Mouse (Mus musculus) cerebellum, adult 9-11 months (tissue): Measurements from ENCODE around the gene Kbtbd4.
A peak's percentile ranks its signal among the peaks of the same experiment; 100 is the strongest.

Experiments
- DNase-seq: peaks from one replicate; pipeline ENCODE4 v3.0.0; 2022

The Kbtbd4 gene

GRCm38 (mm10) chr2:90906721-90907120 is 2.2 kb downstream of the Kbtbd4 start:
- no peak for DNase-seq

- DNase-seq, result no peak
Observed at GRCm38 (mm10) chr2:90910861-90911260, 6.3 kb downstream of the Kbtbd4 start.

GRCm38 (mm10) chr2:90911668-90912067 is 7.1 kb downstream of the Kbtbd4 start:
- DNase-seq, result no peak

GRCm38 (mm10) chr2:90913671-90914070 is 9.1 kb downstream of the Kbtbd4 start:
- DNase-seq, result peak; percentile 38

DNA sequence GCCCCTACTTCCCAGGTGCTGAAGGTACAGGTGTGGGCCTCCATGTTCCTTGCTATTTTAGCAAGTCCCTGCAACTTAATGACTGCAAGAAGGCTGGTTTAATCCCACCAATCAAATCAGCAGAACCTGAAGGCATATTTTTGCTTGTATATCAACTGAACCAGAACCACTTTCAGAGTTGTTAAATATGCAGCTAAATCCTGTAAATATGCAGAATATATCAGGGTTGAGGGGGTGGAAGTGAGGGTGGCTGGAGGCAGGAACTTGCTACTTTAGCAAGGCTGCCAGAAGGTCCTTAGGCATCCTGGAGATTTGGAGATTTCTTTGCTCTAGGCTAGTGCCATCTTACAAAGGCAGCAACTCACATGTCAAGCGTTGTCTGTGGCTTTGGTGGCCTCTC is 11.0 kb downstream of the Kbtbd4 start:
- no peak for DNase-seq

DNA sequence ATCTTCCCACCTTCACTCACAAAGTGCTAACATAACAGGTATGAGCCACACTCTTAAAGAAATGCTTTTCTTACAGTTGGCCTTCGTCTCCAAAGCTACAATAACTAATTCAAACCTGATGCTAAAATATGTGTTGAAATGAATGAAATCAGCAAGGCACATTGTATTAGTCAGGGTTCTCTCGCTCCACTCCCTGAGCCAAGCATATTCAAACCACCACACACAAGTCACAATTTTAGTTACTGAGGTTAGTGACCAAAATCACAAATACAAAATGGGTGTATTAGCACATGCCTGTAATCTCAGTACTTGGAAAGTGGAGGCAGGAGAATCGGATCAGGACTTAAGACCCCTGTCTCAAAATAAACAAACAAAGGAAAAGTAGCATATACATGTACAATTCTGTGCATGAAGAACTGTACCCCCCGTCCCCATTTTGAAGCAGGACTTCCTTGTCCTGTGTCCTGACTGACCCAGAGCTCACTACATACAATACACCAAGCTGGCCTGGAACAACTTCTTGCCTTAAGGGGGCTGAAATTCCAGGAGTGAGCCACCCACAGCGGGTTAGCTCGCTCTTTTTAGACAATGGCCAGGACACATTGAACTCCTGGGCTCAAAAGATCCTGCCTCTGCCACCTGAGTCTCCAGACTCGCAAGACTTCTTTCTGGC is 12.2 kb downstream of the Kbtbd4 start:
- no peak for DNase-seq

- peak; percentile 75 for DNase-seq
Observed at GRCm38 (mm10) chr2:90917233-90917998, 12.9 kb downstream of the Kbtbd4 start.

DNA sequence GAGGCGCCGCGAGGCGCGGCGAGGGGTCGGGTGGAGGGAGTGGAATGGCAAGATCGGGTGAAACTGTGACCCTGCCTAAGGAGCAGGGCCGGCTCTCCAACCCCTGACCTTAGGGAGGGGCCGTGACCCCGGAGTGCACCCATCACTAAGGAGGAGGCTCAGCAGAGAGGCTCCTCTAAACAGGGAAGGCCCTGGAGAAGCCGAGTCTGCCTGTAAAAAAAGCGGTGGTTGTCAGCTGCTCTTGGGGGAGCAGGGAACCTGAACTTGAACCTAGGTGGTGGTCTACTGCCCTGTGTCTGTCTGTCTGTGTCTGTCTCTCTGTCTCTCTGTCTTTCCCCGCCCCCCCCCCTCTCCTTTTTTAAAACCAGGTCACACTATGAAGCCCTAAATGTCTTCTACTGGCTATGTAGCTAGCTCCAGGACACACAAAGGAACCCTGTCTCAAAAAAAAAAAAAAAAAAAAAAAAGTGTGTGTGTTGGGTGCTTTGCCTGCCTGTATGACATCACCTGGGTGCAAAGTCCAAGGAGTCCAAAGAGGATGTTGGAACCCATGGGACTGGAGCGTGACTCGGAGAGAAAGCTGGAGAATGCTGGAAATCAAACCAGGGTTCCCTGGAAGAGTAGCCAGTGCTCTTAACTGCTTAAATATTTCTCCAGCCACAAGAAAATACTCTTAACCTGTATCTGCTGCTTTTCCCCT is 13.6 kb downstream of the Kbtbd4 start:
- DNase-seq, result no peak

DNA sequence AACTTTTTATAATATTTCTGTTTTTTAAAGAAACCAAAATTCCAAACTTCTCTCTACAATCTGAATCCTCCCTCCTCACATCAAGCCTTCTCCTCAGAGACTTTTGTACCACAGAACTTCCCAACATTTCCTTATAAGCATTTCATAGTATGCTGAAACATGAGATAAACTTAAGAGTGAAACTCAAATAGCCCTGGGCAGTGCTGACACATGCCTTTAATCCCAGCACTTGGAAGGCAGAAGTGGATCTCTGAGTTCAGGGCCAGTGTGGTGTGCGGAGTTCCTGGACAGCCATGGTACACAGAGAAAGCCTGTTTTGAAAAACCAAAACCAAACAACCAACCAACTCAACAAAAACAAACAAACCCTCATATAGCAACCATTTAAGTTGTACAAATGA is 16.6 kb downstream of the Kbtbd4 start:
- no peak for DNase-seq

DNA sequence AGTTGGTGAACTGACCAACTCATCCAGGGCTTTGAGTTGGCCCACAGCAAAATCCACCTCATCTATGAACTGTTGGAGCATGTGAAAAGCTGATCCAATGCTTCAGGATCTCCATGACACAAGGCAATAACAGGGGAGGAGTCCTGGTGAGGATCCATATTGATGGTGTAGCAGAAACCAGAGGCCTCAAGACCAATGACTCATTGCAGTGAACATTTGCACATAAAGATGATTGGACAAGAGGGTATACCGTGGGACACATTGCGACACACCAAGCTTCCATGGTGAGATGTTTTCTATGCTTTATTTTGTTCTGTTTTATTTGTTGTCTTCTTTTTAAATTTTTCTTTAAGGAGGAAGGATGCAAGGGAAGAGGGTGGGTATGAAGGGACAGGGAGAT is 18.1 kb downstream of the Kbtbd4 start:
- no peak for DNase-seq

DNA sequence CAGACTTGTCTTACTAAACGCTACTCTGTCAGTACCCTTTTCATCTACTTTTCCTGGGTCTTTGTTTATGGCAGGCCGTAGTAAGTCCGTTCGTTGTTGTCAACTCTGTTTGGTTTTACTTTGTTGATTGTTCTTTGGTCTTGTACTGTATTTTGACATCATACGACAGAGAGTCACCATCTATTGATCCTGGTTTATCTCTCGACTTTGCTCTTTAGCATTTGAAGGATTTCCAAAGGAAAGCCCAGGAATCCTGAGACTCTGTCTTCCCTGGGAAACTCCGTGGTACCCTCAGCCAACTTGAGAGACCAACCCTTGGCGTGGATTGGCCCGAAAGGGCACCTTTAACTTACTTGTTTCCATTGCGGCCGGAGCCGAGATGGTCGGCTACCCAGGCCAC is 24.0 kb downstream of the Kbtbd4 start:
- no peak for DNase-seq

GRCm38 (mm10) chr2:90931829-90932228 is 27.3 kb downstream of the Kbtbd4 start:
- no peak for DNase-seq

DNA sequence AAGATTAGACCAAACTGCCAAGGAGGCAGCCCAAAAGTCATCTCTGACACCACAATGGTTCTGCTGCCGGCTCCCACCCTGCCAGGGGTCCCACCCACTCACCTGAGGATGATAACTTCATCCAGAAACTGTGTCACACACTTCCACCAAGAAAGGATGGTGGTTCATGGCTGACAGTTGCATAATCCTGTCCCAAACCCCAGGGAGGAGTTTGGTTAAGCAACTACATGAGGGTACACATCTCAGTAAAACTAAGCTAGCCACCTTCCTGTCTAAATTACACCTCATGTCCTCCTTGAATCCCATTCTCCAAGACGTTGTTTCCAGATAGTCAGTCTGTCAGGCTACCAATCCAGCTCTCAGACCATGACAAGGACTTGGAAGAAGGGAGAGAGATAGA is 27.7 kb downstream of the Kbtbd4 start:
- DNase-seq, result no peak

GRCm38 (mm10) chr2:90938362-90938761 is 33.8 kb downstream of the Kbtbd4 start:
- no peak for DNase-seq

DNA sequence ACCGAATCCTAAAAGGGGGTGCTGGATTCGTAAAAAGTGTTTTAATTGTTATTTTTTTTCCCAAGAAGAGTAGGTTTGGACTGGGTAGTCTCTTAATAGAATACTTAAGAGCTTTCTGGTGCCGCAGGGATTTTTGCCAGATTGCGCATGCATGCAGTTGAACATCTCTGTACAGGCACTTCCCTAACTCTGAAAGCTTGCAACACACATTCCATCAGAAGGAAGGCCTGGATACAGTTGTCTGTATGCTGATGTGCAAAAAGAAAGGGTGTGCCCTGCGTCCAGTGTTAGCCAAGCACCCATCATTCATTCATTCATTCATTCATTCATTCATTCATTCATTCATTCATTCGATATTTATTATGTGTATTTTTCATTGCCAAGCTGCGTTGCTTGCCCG is 35.2 kb downstream of the Kbtbd4 start:
- DNase-seq, result no peak

DNA sequence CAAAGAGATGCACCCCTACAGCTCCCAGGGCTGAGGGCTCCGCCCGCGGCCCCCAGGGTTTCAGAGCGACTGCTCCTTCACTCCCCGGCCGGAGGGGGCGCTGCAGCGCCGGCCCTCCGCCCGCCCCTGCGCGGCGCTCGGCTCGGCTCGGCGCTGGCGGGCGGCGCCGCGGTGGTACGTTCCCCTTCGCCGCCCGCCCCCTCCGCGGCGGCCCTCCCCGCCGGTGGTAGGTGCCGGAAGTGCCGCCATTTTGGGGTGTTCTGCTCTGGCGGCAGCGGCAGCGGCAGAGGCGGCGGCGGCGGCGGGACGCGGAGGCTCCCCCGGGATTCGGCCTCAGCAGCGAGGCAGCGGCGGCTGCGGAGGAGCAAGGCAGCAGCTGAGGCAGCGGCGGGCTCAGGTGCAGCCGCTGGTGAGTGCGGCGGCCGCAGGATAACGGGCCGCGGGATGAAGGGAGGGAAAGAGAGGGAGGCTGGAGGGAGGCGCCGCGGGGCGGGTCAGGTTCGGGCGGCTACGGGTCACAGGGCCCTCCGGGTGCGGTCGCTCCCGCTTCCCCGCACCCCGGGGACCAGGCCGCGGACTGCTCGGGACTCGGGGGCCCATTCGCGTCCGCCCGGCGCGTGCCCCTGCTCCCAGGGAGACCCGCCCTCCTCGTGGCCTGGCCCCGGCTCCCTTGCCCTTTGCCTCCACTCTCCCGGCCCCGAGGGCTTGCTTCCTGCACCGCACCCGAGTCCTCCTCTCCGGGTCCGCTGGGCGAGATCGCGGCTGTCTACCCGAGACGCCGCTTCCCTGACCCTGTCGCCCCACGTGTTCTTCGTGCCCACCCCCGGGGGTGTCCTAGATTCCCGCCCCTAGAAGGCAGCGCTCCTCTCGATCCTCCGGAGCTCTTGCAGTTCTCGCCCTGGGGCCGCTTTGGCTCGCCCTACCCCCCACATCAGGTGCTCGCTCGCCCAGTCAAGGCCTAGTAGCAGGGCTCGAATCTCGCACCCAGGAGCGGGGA is 36.0 kb downstream of the Kbtbd4 start, which contains the start of gene Celf1:
Celf1 (plus strand) TSS at position 150 of the 997 bp plus-strand sequence.
- peak; percentile 86 for DNase-seq

DNA sequence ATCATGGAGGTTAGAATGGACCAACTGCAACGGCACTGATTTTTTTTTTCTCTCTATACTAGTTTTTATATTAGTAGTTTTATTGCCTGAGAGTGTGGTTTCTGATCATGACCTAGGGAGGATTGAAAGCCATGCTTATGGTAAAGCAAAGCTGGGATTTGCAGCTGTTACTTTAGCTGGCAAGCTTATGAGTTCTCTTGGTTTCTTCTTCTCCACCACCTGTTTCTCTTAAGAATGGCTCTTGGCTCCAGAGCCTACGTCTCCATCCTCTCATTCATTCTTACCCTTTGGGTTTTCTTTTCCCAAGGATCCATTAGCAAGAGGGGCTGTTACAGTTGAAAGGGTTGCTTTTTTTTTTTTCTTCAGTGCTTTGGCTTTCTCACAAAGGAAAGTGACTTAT is 37.2 kb downstream of the Kbtbd4 start:
- DNase-seq, result no peak

- no peak for DNase-seq
Observed at GRCm38 (mm10) chr2:90950149-90950548, 45.6 kb downstream of the Kbtbd4 start.

DNA sequence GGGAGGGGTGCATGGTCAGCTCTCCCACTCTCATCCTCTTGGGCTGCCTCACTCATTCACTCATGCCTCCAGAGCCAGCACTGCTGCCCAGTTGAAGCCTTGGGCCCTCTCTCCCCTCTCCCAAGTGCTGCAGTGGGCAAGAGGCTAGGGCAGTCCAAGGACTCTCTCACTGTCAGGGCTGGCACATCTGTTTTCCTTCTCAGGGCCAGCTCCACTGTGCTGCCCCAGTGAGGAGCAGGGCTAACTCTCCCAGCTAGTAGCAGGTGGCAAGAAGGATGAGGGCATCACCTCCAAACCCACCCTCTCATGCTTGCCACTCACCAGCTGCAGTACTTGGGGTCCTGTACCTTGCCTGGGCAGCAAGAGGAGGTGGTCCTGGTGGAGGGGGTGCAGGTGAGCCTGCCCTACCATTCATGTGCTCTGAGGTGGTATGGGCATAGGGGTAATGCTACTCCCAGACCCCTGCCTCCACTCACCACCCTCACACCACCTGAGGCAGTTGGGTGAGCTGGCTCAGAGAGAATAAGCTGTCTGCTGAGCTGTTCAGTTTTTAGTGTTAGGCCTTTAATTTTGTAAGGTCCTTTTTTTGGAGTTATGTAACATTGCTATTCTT is 46.1 kb downstream of the Kbtbd4 start:
- DNase-seq, result peak; percentile 30

DNA sequence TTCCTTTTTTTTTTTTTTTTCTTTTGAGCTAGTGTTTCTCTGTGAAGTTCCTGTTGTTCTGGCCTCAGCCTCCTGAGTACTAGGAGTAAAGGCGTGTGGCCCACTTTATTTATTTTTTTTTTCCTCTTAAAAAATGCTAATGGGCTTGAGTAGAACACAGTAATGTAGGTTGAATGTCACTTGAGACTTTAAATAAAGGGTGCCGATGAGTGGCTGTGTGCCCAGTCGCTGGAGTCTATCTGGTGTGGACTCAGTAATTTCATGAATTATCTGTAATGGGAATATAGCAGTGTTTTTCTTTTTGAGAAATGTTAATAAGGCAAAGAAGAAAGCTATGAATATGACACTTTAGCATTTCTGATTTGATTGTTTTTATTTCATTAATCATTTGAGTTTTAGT is 48.9 kb downstream of the Kbtbd4 start:
- DNase-seq, result no peak

GRCm38 (mm10) chr2:90956053-90956452 is 51.5 kb downstream of the Kbtbd4 start:
- DNase-seq, result no peak

DNA sequence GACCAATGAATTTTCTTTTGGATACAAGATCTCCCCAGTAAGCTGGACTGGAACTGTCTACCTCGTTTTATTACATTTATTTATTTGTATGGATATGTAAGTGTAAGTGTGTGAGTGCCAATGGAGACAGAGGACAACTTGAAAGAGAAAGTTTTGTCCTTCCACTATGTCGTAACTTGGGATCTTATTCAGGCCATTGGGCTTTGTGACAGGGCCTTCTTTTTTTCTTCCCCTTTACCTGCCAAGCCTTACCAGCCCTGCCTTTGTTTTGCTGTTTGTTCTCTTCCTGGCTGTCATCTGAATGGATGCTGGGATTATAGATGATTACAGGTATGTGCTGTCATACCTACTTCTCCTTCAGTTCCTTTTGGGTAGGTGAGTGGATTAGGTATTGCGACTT is 54.3 kb downstream of the Kbtbd4 start:
- DNase-seq, result no peak
